Mouse (Mus musculus): Measurements from ENCODE around the gene Abcb6.

GRCm38 (mm10) chr1:75219531-75219930 is 39.3 kb upstream of the Abcb6 start, which contains the start of gene Tuba4a:
- TF ChIP-seq CTCF (IDR thresholded peaks at IDR 0.05) (peak; percentile 42), EP300 (IDR thresholded peaks at IDR 0.05) (no peak)
